Mouse (Mus musculus): ENCODE measurements around the gene Atrn.

- TF ChIP-seq CTCF (IDR thresholded peaks at IDR 0.05; ENCODE audit: extremely low read depth, insufficient read depth, low read length) (no peak), POLR2A (IDR thresholded peaks at IDR 0.05; ENCODE audit: extremely low read depth, insufficient read depth, low read length) (peak; percentile 37; the same call in 1 of the 2 replicates)
Measured at GRCm38 (mm10) chr2:131040854-131041825, 134.8 kb downstream of the Atrn start.

Measured in cortical plate, adult 2 months (tissue).